Mouse (Mus musculus) cerebellum, adult 2 months (tissue): Measurements from ENCODE around the gene Hist3h2a. TPM values are rescaled to one million over a fixed set of nuclear protein-coding genes. Genes with fewer than 3 reads are reported as not detected.

Experiments
- DNase-seq, 2 experiments: peaks; one replicate each; pipeline ENCODE4 v3.0.0; 2021
- H3K27ac ChIP-seq: fragments of 200-500 bp; 2 replicates; pipeline ENCODE4 v1.5.1; 2012; ENCODE audit warnings: low read length, control low read depth, inconsistent platforms; ENCODE audit not compliant: insufficient read depth
- H3K27me3 ChIP-seq: fragments of 200-500 bp; 2 replicates; pipeline ENCODE4 v1.6.1; 2012; ENCODE audit warnings: inconsistent platforms, mild to moderate bottlenecking, low read length, moderate library complexity; ENCODE audit not compliant: control insufficient read depth, insufficient read depth
- H3K4me1 ChIP-seq: fragments of 200-500 bp; 2 replicates; pipeline ENCODE4 v1.6.1; 2011; ENCODE audit warnings: low read length; ENCODE audit not compliant: control insufficient read depth, insufficient read depth
- H3K4me3 ChIP-seq: fragments of 200-500 bp; replicated peaks from 2 replicates; pipeline ENCODE3; 2011; ENCODE audit warnings: mild to moderate bottlenecking, low read depth, low read length, control low read depth; ENCODE audit not compliant: insufficient read depth
- CTCF ChIP-seq: fragments of 200-500 bp; IDR thresholded peaks from 2 replicates; pipeline ENCODE4 v1.5.1; 2011; ENCODE audit warnings: low read depth, mild to moderate bottlenecking, control low read depth, low read length, moderate library complexity, borderline replicate concordance; ENCODE audit not compliant: insufficient read depth
- POLR2A ChIP-seq: fragments of 200-500 bp; IDR thresholded peaks from 2 replicates; pipeline ENCODE4 v1.6.1; 2011; ENCODE audit warnings: low read length, control low read depth, borderline replicate concordance; ENCODE audit not compliant: insufficient read depth
- WGBS: fragments of 180-500 bp; shearing (Covaris S2); methylation state at CpG from one replicate; pipeline ENCODE4 v1.1.7; 2018; 5-methylcytosine and 5-hydroxymethylcytosine counted together
- polyA plus RNA-seq: library from polyadenylated mRNA; depleted of rRNA; stranded (reverse); fragments of >200 nt; gene quantifications from 2 replicates; pipeline ENCODE4 v1.2.3, GENCODE M21; 2012

The Hist3h2a gene
- polyA plus RNA-seq, 1 experiment, result 41.3 TPM

- WGBS, result 70% methylated on average over 5 of the region's 5 CpGs
- TF ChIP-seq POLR2A (no peak), CTCF (no peak)
- no peak for DNase-seq
- Histone ChIP-seq H3K4me1 (peaks cover 4% of the 10 kb centered on the region; the same call in 1 of the 2 replicates), H3K27me3 (no peaks in the 10 kb centered on the region), H3K27ac (no peak overlapping the region), H3K4me3 (no peak overlapping the region)
Observed at GRCm38 (mm10) chr11:58918759-58919158, 35.7 kb upstream of the Hist3h2a start.

GRCm38 (mm10) chr11:58922420-58922819, 32.1 kb upstream of the Hist3h2a start:
- H3K4me1 ChIP-seq, result no peaks in the 10 kb centered on the region; the same call in 1 of the 2 replicates
- 84% methylated on average over 9 of the region's 9 CpGs for WGBS
- H3K4me3 ChIP-seq, result no peak overlapping the region
- no peak for DNase-seq
- no peak overlapping the region for H3K27ac ChIP-seq
- no peaks in the 10 kb centered on the region for H3K27me3 ChIP-seq
- TF ChIP-seq POLR2A, result no peak
- no peak for TF ChIP-seq CTCF

- H3K4me3 ChIP-seq, result no peak overlapping the region
- no peaks in the 10 kb centered on the region; the same call in 1 of the 2 replicates for H3K4me1 ChIP-seq
- TF ChIP-seq CTCF (no peak), POLR2A (no peak)
- DNase-seq, result no peak
- WGBS, result 95% methylated on average over 2 of the region's 3 CpGs
- no peak overlapping the region for H3K27ac ChIP-seq
- no peaks in the 10 kb centered on the region for H3K27me3 ChIP-seq
Observed at GRCm38 (mm10) chr11:58926651-58927050, 27.8 kb upstream of the Hist3h2a start.

- WGBS, result 94% methylated on average over 2 of the region's 2 CpGs
- Histone ChIP-seq H3K27ac (no peak overlapping the region), H3K4me3 (no peak overlapping the region), H3K27me3 (no peaks in the 10 kb centered on the region), H3K4me1 (no peaks in the 10 kb centered on the region; the same call in 1 of the 2 replicates)
- DNase-seq, result no peak
- TF ChIP-seq CTCF, result no peak
- TF ChIP-seq POLR2A, result no peak
Observed at GRCm38 (mm10) chr11:58927053-58927452, 27.4 kb upstream of the Hist3h2a start.

- Histone ChIP-seq H3K4me1 (no peaks in the 10 kb centered on the region; the same call in 1 of the 2 replicates), H3K4me3 (peak overlapping the region; percentile 39), H3K27me3 (no peaks in the 10 kb centered on the region), H3K27ac (no peak overlapping the region)
- 33% methylated on average over 20 of the region's 20 CpGs for WGBS
- peak; percentile 51 to 65 for DNase-seq
- TF ChIP-seq POLR2A, result no peak
- TF ChIP-seq CTCF, result peak; percentile 77
Observed at GRCm38 (mm10) chr11:58927790-58928651, 26.5 kb upstream of the Hist3h2a start.

GRCm38 (mm10) chr11:58929055-58929454, 25.4 kb upstream of the Hist3h2a start:
- no peaks in the 10 kb centered on the region; the same call in 1 of the 2 replicates for H3K4me1 ChIP-seq
- H3K4me3 ChIP-seq, result no peak overlapping the region
- no peaks in the 10 kb centered on the region for H3K27me3 ChIP-seq
- TF ChIP-seq POLR2A (no peak), CTCF (no peak)
- WGBS, result 82% methylated on average over 4 of the region's 4 CpGs
- DNase-seq, result no peak
- H3K27ac ChIP-seq, result no peak overlapping the region

- H3K27ac ChIP-seq, result no peak overlapping the region
- DNase-seq, result no peak
- H3K27me3 ChIP-seq, result no peaks in the 10 kb centered on the region
- no peak overlapping the region for H3K4me3 ChIP-seq
- TF ChIP-seq CTCF, result no peak
- TF ChIP-seq POLR2A, result no peak
- no peaks in the 10 kb centered on the region; the same call in 1 of the 2 replicates for H3K4me1 ChIP-seq
- 50% methylated on average over 3 of the region's 3 CpGs for WGBS
Observed at GRCm38 (mm10) chr11:58929641-58930040, 24.8 kb upstream of the Hist3h2a start.

- DNase-seq, result no peak
- TF ChIP-seq POLR2A (no peak), CTCF (no peak)
Observed at GRCm38 (mm10) chr11:58930254-58930653, 24.2 kb upstream of the Hist3h2a start.

More at GRCm38 (mm10) chr11:58930254-58930653, 24.2 kb upstream of the Hist3h2a start:
- no peaks in the 10 kb centered on the region for H3K27me3 ChIP-seq
- H3K27ac ChIP-seq, result no peak overlapping the region
- no peak overlapping the region for H3K4me3 ChIP-seq
- H3K4me1 ChIP-seq, result no peaks in the 10 kb centered on the region; the same call in 1 of the 2 replicates
- 91% methylated on average over 3 of the region's 3 CpGs for WGBS
